Comparison of ENCODE assay signal across 7 mouse cellular contexts in the genomic region with DNA sequence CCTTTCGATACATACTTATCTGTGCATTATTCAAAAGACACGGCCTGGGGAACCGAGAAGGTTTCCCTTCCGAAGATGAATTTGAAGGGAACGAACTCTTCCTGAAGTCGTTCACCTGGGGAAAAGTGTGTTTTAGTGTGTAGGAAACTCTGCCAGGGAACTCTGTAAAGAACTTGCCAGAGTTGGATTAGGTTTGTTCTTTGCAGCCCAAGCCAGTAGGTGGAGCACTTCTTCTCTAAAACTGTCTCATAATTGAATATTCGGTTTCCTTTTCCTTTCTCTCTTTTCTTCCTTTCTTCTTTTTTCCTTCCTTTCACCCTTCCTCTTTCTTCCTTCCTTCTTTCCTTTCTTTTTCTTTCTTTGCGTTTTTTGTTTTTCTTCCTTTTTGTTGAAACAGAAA. TPM values are rescaled to one million over a fixed set of nuclear protein-coding genes. Genes with fewer than 3 reads are reported as not detected.
DNase-seq lines count a peak whose midpoint lies in the region; ATAC-seq and TF ChIP-seq lines count a peak whose summit lies in the region.

No protein-coding gene starts in this region.

- no peak for ATAC-seq in kidney, postnatal 0 days (replicated peaks; ENCODE audit: low FRiP score, low read depth)
- no peak for ATAC-seq in kidney, embryonic 16.5 days (ENCODE audit: low FRiP score, low TSS enrichment)

- H3K9me3 ChIP-seq in kidney, postnatal 0 days (replicated peaks; ENCODE audit: low read length) = no peaks in the 10 kb centered on the region
- H3K9me3 ChIP-seq in kidney, embryonic 16.5 days (ENCODE audit: low read length) = no peaks in the 10 kb centered on the region

- H3K9ac ChIP-seq in kidney, postnatal 0 days (ENCODE audit: low read depth, low read length) = no peak overlapping the region
- H3K9ac ChIP-seq in kidney, embryonic 16.5 days (replicated peaks; ENCODE audit: low read length) = no peak overlapping the region

- peak; percentile 70 for TF ChIP-seq CTCF in kidney, postnatal 0 days (IDR thresholded peaks at IDR 0.05; ENCODE audit: low read depth)

- no peaks in the 10 kb centered on the region for H3K27me3 ChIP-seq in kidney, postnatal 0 days (ENCODE audit: insufficient read depth, low read length)
- no peaks in the 10 kb centered on the region for H3K27me3 ChIP-seq in kidney, embryonic 16.5 days (ENCODE audit: insufficient read depth, low read length)
- no peaks in the 10 kb centered on the region for H3K27me3 ChIP-seq in splenic B cell, adult 2 months (ENCODE audit: control insufficient read depth, insufficient read depth, low read length, poor library complexity, severe bottlenecking)

- H3K4me3 ChIP-seq in kidney, postnatal 0 days (replicated peaks; ENCODE audit: low read depth, low read length) = no peak overlapping the region
- H3K4me3 ChIP-seq in kidney, embryonic 16.5 days (ENCODE audit: low read length) = no peak overlapping the region

- no peak overlapping the region for H3K4me2 ChIP-seq in kidney, postnatal 0 days (ENCODE audit: low read length)
- H3K4me2 ChIP-seq in kidney, embryonic 16.5 days (replicated peaks; ENCODE audit: low read depth, low read length) = no peak overlapping the region

- DNase-seq in kidney, postnatal 0 days (ENCODE audit: low spot score) = peak; percentile 59
- peak; percentile 57 for DNase-seq in 416B (ENCODE audit: low read depth)
- peak; percentile 34 to 47 for DNase-seq in B cell, adult 2 months
- DNase-seq in embryo, embryonic 11 days = peak; percentile 50
- peak; percentile 58 for DNase-seq in splenic B cell, adult 2 months (ENCODE audit: low read depth, low spot score)
- DNase-seq in natural killer cell, adult 2 months (ENCODE audit: low spot score in 2 of 2) = no peak

- no peak overlapping the region for H3K27ac ChIP-seq in kidney, postnatal 0 days
- no peak overlapping the region for H3K27ac ChIP-seq in kidney, embryonic 16.5 days (ENCODE audit: low read length)

- WGBS in kidney, postnatal 0 days = 48% methylated on average over 8 of the region's 8 CpGs
- WGBS in kidney, embryonic 16.5 days = 53% methylated on average over 8 of the region's 8 CpGs

- H3K4me1 ChIP-seq in kidney, postnatal 0 days (replicated peaks; ENCODE audit: insufficient read depth, low read length) = no peaks in the 10 kb centered on the region
- no peaks in the 10 kb centered on the region for H3K4me1 ChIP-seq in kidney, embryonic 16.5 days (ENCODE audit: insufficient read depth, low read length)

- H3K36me3 ChIP-seq in kidney, postnatal 0 days (ENCODE audit: insufficient read depth, low read length) = no peaks in the 10 kb centered on the region
- H3K36me3 ChIP-seq in kidney, embryonic 16.5 days (ENCODE audit: insufficient read depth, low read length) = no peaks in the 10 kb centered on the region
- H3K36me3 ChIP-seq in splenic B cell, adult 2 months (ENCODE audit: control insufficient read depth, insufficient read depth, low read length, poor library complexity, severe bottlenecking) = no peaks in the 10 kb centered on the region

RNA-seq across cellular contexts. Expression of a gene that starts 3.4 kb away (rescaled TPM):
- polyA plus RNA-seq in kidney, postnatal 0 days (2015; fragmentation: Nextera tagmentation; extraction: Ambion mirVana) = not detected in 2 replicates
- polyA plus RNA-seq in kidney, embryonic 16.5 days (2015; fragmentation: Nextera tagmentation; extraction: Ambion mirVana) = not detected in 2 replicates

RNA-seq across cellular contexts. Expression of a gene that starts 3.6 kb away (rescaled TPM):
- not detected in 2 replicates for polyA plus RNA-seq in kidney, postnatal 0 days (2015; fragmentation: Nextera tagmentation; extraction: Ambion mirVana)
- not detected in 2 replicates for polyA plus RNA-seq in kidney, embryonic 16.5 days (2015; fragmentation: Nextera tagmentation; extraction: Ambion mirVana)

RNA-seq across cellular contexts. Expression of a gene that starts 10.8 kb away (rescaled TPM):
- not detected in 2 replicates for polyA plus RNA-seq in kidney, postnatal 0 days (2015; fragmentation: Nextera tagmentation; extraction: Ambion mirVana)
- not detected in 2 replicates for polyA plus RNA-seq in kidney, embryonic 16.5 days (2015; fragmentation: Nextera tagmentation; extraction: Ambion mirVana)

RNA-seq across cellular contexts. Expression of a gene that starts 36.1 kb away (rescaled TPM):
- not detected in 2 replicates for polyA plus RNA-seq in kidney, postnatal 0 days (2015; fragmentation: Nextera tagmentation; extraction: Ambion mirVana)
- polyA plus RNA-seq in kidney, embryonic 16.5 days (2015; fragmentation: Nextera tagmentation; extraction: Ambion mirVana) = not detected in 2 replicates

RNA-seq across cellular contexts. Expression of a gene that starts 41.2 kb away (rescaled TPM):
- 0.38 and 0.49 TPM in 2 replicates for polyA plus RNA-seq in kidney, postnatal 0 days (2015; fragmentation: Nextera tagmentation; extraction: Ambion mirVana)
- 1.3 and 1.4 TPM in 2 replicates for polyA plus RNA-seq in kidney, embryonic 16.5 days (2015; fragmentation: Nextera tagmentation; extraction: Ambion mirVana)

Comparison
In these comparisons a context has a peak if more than half of its experiments do, and no peak if none do; other contexts are left out.
1. DNase-seq: peak in kidney, postnatal 0 days (single experiment), 416B (single experiment), B cell, adult 2 months (2 of 2), embryo, embryonic 11 days (single experiment) and splenic B cell, adult 2 months (single experiment); none in natural killer cell, adult 2 months (0 of 2).